Mouse (Mus musculus): ENCODE measurements at regions not wholly inside any gene's neighbourhood (a gene's known extent, or its start where the extent isn't known, plus 50 kb on each side); places are given as distances from the start of the nearest gene placed in this dataset.

- ATAC-seq (ENCODE audit: extremely low read depth, insufficient number of reproducible peaks, low FRiP score, low TSS enrichment), result no peak
- 79% methylated on average over 11 of the region's 11 CpGs for WGBS
- Histone ChIP-seq H3K9ac (no peak overlapping the region), H3K27ac (replicated peaks) (no peak overlapping the region), H3K4me3 (no peak overlapping the region), H3K9me3 (no peaks in the 10 kb centered on the region), H3K27me3 (replicated peaks) (no peaks in the 10 kb centered on the region), H3K4me2 (no peak overlapping the region), H3K36me3 (no peaks in the 10 kb centered on the region), H3K4me1 (no peaks in the 10 kb centered on the region)
These were observed 359.7 kb upstream of the Lmcd1 start for GRCm38 (mm10) chr6:111913771-111914405.

- Histone ChIP-seq H3K27me3 (replicated peaks) (no peaks in the 10 kb centered on the region), H3K9me3 (no peaks in the 10 kb centered on the region), H3K4me2 (no peak overlapping the region), H3K9ac (no peak overlapping the region), H3K36me3 (no peaks in the 10 kb centered on the region), H3K4me3 (no peak overlapping the region), H3K4me1 (no peaks in the 10 kb centered on the region), H3K27ac (replicated peaks) (no peak overlapping the region)
- ATAC-seq (ENCODE audit: extremely low read depth, insufficient number of reproducible peaks, low FRiP score, low TSS enrichment), result no peak
- 68% methylated on average over 6 of the region's 6 CpGs for WGBS
These were observed 356.3 kb upstream of the Lmcd1 start for GRCm38 (mm10) chr6:111917248-111917721.

- Histone ChIP-seq H3K27ac (replicated peaks) (no peak overlapping the region), H3K9ac (no peak overlapping the region), H3K4me3 (no peak overlapping the region), H3K27me3 (replicated peaks) (no peaks in the 10 kb centered on the region), H3K4me2 (no peak overlapping the region), H3K9me3 (no peaks in the 10 kb centered on the region), H3K4me1 (no peaks in the 10 kb centered on the region), H3K36me3 (no peaks in the 10 kb centered on the region)
- 69% methylated on average over 3 of the region's 3 CpGs for WGBS
- ATAC-seq (ENCODE audit: extremely low read depth, insufficient number of reproducible peaks, low FRiP score, low TSS enrichment), result no peak
These were observed 355.5 kb upstream of the Lmcd1 start for GRCm38 (mm10) chr6:111917868-111918597.

- Histone ChIP-seq H3K4me1 (no peaks in the 10 kb centered on the region), H3K36me3 (no peaks in the 10 kb centered on the region), H3K27me3 (replicated peaks) (no peaks in the 10 kb centered on the region), H3K4me3 (no peak overlapping the region), H3K9ac (no peak overlapping the region), H3K27ac (replicated peaks) (no peak overlapping the region), H3K4me2 (no peak overlapping the region), H3K9me3 (no peaks in the 10 kb centered on the region)
- 61% methylated on average over 2 of the region's 2 CpGs for WGBS
- ATAC-seq (ENCODE audit: extremely low read depth, insufficient number of reproducible peaks, low FRiP score, low TSS enrichment), result no peak
These were observed 341.0 kb upstream of the Lmcd1 start for GRCm38 (mm10) chr6:111932596-111932995.

- Histone ChIP-seq H3K9me3 (no peaks in the 10 kb centered on the region), H3K4me1 (no peaks in the 10 kb centered on the region), H3K4me2 (no peak overlapping the region), H3K36me3 (no peaks in the 10 kb centered on the region), H3K27me3 (replicated peaks) (no peaks in the 10 kb centered on the region), H3K9ac (no peak overlapping the region), H3K27ac (replicated peaks) (no peak overlapping the region), H3K4me3 (no peak overlapping the region)
- WGBS, result 67% methylated on average over 1 of the region's 1 CpGs
- no peak for ATAC-seq (ENCODE audit: extremely low read depth, insufficient number of reproducible peaks, low FRiP score, low TSS enrichment)
These were observed 319.2 kb upstream of the Lmcd1 start for GRCm38 (mm10) chr6:111954401-111954800.

GRCm38 (mm10) chr6:111965766-111966165 is 307.8 kb upstream of the Lmcd1 start:
- 62% methylated on average over 3 of the region's 3 CpGs for WGBS
- no peak for ATAC-seq (ENCODE audit: extremely low read depth, insufficient number of reproducible peaks, low FRiP score, low TSS enrichment)
- no peaks in the 10 kb centered on the region for H3K9me3 ChIP-seq
- no peaks in the 10 kb centered on the region for H3K27me3 ChIP-seq (replicated peaks)
- H3K9ac ChIP-seq, result no peak overlapping the region
- H3K4me1 ChIP-seq, result no peaks in the 10 kb centered on the region
- H3K27ac ChIP-seq (replicated peaks), result no peak overlapping the region
- no peak overlapping the region for H3K4me3 ChIP-seq
- no peaks in the 10 kb centered on the region for H3K36me3 ChIP-seq
- no peak overlapping the region for H3K4me2 ChIP-seq

- Histone ChIP-seq H3K36me3 (no peaks in the 10 kb centered on the region), H3K9ac (no peak overlapping the region), H3K9me3 (no peaks in the 10 kb centered on the region), H3K4me2 (no peak overlapping the region), H3K4me3 (no peak overlapping the region), H3K4me1 (no peaks in the 10 kb centered on the region), H3K27me3 (replicated peaks) (no peaks in the 10 kb centered on the region), H3K27ac (replicated peaks) (no peak overlapping the region)
- whole genome bisulfite sequencing, result 46% methylated on average over 1 of the region's 1 CpGs
- no peak for ATAC-seq (ENCODE audit: extremely low read depth, insufficient number of reproducible peaks, low FRiP score, low TSS enrichment)
These were observed 288.1 kb upstream of the Lmcd1 start for GRCm38 (mm10) chr6:111985452-111985851.

- WGBS, result 75% methylated on average over 3 of the region's 3 CpGs
- Histone ChIP-seq H3K4me3 (no peak overlapping the region), H3K27ac (replicated peaks) (no peak overlapping the region), H3K4me2 (no peak overlapping the region), H3K36me3 (no peaks in the 10 kb centered on the region), H3K9ac (no peak overlapping the region), H3K4me1 (no peaks in the 10 kb centered on the region), H3K9me3 (no peaks in the 10 kb centered on the region), H3K27me3 (replicated peaks) (no peaks in the 10 kb centered on the region)
- no peak for ATAC-seq (ENCODE audit: extremely low read depth, insufficient number of reproducible peaks, low FRiP score, low TSS enrichment)
These were observed 277.7 kb upstream of the Lmcd1 start for GRCm38 (mm10) chr6:111995823-111996222.

- H3K4me1 ChIP-seq, result no peaks in the 10 kb centered on the region
- no peaks in the 10 kb centered on the region for H3K27me3 ChIP-seq (replicated peaks)
- H3K27ac ChIP-seq (replicated peaks), result no peak overlapping the region
- no peak overlapping the region for H3K9ac ChIP-seq
- no peak overlapping the region for H3K4me3 ChIP-seq
- H3K36me3 ChIP-seq, result no peaks in the 10 kb centered on the region
- ATAC-seq (ENCODE audit: extremely low read depth, insufficient number of reproducible peaks, low FRiP score, low TSS enrichment), result no peak
- 76% methylated on average over 3 of the region's 3 CpGs for WGBS
- H3K4me2 ChIP-seq, result no peak overlapping the region
- H3K9me3 ChIP-seq, result 0 out of 2 replicates have a peak, but pooled peaks cover 2% of the 10 kb centered on the region
These were observed 269.6 kb upstream of the Lmcd1 start for GRCm38 (mm10) chr6:112003784-112004471.

GRCm38 (mm10) chr6:112026261-112027205 is 247.0 kb upstream of the Lmcd1 start:
- 46% methylated on average over 1 of the region's 1 CpGs for WGBS
- no peak for ATAC-seq (ENCODE audit: extremely low read depth, insufficient number of reproducible peaks, low FRiP score, low TSS enrichment)
- Histone ChIP-seq H3K27ac (replicated peaks) (no peak overlapping the region), H3K9me3 (no peaks in the 10 kb centered on the region), H3K9ac (no peak overlapping the region), H3K4me2 (no peak overlapping the region), H3K27me3 (replicated peaks) (no peaks in the 10 kb centered on the region), H3K36me3 (no peaks in the 10 kb centered on the region), H3K4me1 (no peaks in the 10 kb centered on the region), H3K4me3 (no peak overlapping the region)
